Mouse (Mus musculus) kidney, adult 2 months (tissue): ENCODE data around the gene Cntrl.

ENCODE experiments used
- CTCF ChIP-seq: fragments of 200-500 bp; conservative IDR thresholded peaks from 2 replicates; pipeline ENCODE4 v1.5.1; 2011; ENCODE audit warnings: low read depth, mild to moderate bottlenecking, control low read depth, low read length, moderate library complexity, mixed read lengths; ENCODE audit not compliant: insufficient read depth, insufficient read length
- POLR2A ChIP-seq: fragments of 200-500 bp; IDR thresholded peaks from one replicate; pipeline ENCODE4 v1.6.1; 2011; ENCODE audit warnings: low read depth, low read length, control low read depth

- TF ChIP-seq POLR2A = no peak
- TF ChIP-seq CTCF = no peak
Observed at GRCm38 (mm10) chr2:35104843-35105242, 4.4 kb upstream of the Cntrl start.
